Mouse (Mus musculus) intestine, postnatal 0 days (tissue): ENCODE measurements around the gene Serpina3f. TPM values are rescaled to one million over a fixed set of nuclear protein-coding genes. Genes with fewer than 3 reads are reported as not detected.
"Not testable (repeated sequence)": the region's sequence is repeated elsewhere in the genome, so short reads cannot be mapped to it uniquely, and the experiment has no call there.

ENCODE experiments used
- ATAC-seq: fragments of 200-750 bp; cut with Nextera tagmentation; 2 replicates; pipeline ENCODE4 v1.8.0; 2017; ENCODE audit warnings: mild to moderate bottlenecking, moderate TSS enrichment, moderate library complexity
- H3K27ac ChIP-seq: fragments of 300-500 bp; sonication (generic); 2 replicates; pipeline ENCODE4 v1.5.1; 2014; ENCODE audit warnings: mild to moderate bottlenecking, low read depth, low read length, moderate library complexity
- H3K27me3 ChIP-seq: fragments of 300-500 bp; sonication (generic); replicated peaks from 2 replicates; pipeline ENCODE4 v1.6.1; 2014; ENCODE audit warnings: low read length, mixed read lengths; ENCODE audit not compliant: control insufficient read depth, insufficient read depth
- H3K36me3 ChIP-seq: fragments of 300-500 bp; sonication (generic); 2 replicates; pipeline ENCODE4 v1.6.1; 2014; ENCODE audit warnings: mild to moderate bottlenecking, moderate library complexity; ENCODE audit not compliant: control insufficient read depth, insufficient read depth
- H3K4me1 ChIP-seq: fragments of 300-500 bp; sonication (generic); replicated peaks from 2 replicates; pipeline ENCODE4 v1.6.1; 2014; ENCODE audit warnings: antibody characterized with exemption, low read length, mixed read lengths; ENCODE audit not compliant: control insufficient read depth, insufficient read depth
- H3K4me2 ChIP-seq: fragments of 300-500 bp; sonication (generic); replicated peaks from 2 replicates; pipeline ENCODE4 v1.6.1; 2014; ENCODE audit warnings: low read depth, mild to moderate bottlenecking, moderate library complexity
- H3K4me3 ChIP-seq: fragments of 300-500 bp; sonication (generic); 2 replicates; pipeline ENCODE4 v1.5.1; 2014; ENCODE audit warnings: low read depth, low read length
- H3K9ac ChIP-seq: fragments of 300-500 bp; sonication (generic); 2 replicates; pipeline ENCODE4 v1.6.1; 2014; ENCODE audit warnings: mild to moderate bottlenecking, low read depth, low read length
- H3K9me3 ChIP-seq: fragments of 300-500 bp; sonication (generic); 2 replicates; pipeline ENCODE4 v1.6.1; 2016; ENCODE audit warnings: mixed run types; ENCODE audit not compliant: control insufficient read depth
- CTCF ChIP-seq: sonication (generic); IDR thresholded peaks from 2 replicates; pipeline ENCODE4 v1.5.1; 2016; ENCODE audit warnings: low read depth, mild to moderate bottlenecking, control low read depth, antibody characterized with exemption, moderate library complexity
- WGBS: fragments of 180-500 bp; shearing (Covaris S2); extraction: QIAGEN DNeasy Blood & Tissue Kit; methylation state at CpG from one replicate; pipeline ENCODE4 v1.1.7; 2014; 5-methylcytosine and 5-hydroxymethylcytosine counted together
- polyA plus RNA-seq: library from polyadenylated mRNA; unstranded; fragments of >200 nt; fragmentation: Nextera tagmentation; extraction: Ambion mirVana; gene quantifications from 2 replicates; pipeline ENCODE4 v1.2.1, GENCODE M21; 2015

Serpina3f gene
- polyA plus RNA-seq, 1 experiment from 2014 or later, result 0.59 TPM

GRCm38 (mm10) chr12:104223690-104224089 is 9.3 kb downstream of the Serpina3f start:
- H3K4me2 ChIP-seq, result no peak overlapping the region
- WGBS, result 60% methylated on average over 1 of the region's 1 CpGs
- no peak overlapping the region for H3K4me3 ChIP-seq
- H3K27me3 ChIP-seq, result no peaks in the 10 kb centered on the region
- ATAC-seq, result no peak
- H3K27ac ChIP-seq, result no peak overlapping the region
- H3K9ac ChIP-seq, result no peak overlapping the region
- H3K4me1 ChIP-seq, result no peaks in the 10 kb centered on the region
- H3K9me3 ChIP-seq, result no peaks in the 10 kb centered on the region
- TF ChIP-seq CTCF, result no peak
- no peaks in the 10 kb centered on the region for H3K36me3 ChIP-seq

DNA sequence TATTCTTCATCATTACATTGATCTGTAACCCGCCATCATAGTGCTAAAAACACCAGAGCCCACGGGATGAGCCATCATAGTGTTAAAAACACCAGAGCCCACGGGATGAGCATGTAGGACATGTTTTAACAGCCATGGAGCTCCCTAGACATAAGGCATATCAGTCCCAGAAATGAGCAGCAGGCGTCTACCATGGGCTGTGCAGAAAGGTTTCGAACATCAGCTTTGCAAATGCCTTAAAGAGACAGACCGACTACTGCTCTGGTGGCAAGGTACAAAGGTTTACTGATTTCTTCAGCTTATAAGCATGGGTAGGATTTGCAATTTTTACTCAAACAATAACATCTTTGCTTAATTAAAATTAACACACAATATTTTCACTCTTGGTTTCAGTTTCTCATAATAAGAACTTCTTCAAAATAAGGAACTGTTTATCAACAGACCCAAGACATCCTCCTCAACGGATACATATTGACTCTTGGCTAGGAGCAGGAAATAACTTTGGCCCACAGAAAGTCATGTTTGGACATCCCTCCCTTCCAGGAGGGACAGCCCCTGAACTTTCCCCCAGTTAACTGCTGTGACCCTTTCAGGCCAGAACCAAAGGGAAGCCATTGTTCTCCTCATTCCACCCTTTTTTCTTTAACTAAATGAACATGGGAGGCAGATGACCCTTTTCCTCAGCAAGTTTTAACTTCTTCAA is 10.4 kb downstream of the Serpina3f start:
- Histone ChIP-seq H3K4me1 (no peaks in the 10 kb centered on the region), H3K4me3 (no peak overlapping the region), H3K36me3 (no peaks in the 10 kb centered on the region), H3K4me2 (no peak overlapping the region), H3K9ac (no peak overlapping the region), H3K9me3 (no peaks in the 10 kb centered on the region), H3K27me3 (no peaks in the 10 kb centered on the region), H3K27ac (no peak overlapping the region)
- ATAC-seq, result no peak
- 65% methylated on average over 7 of the region's 7 CpGs for WGBS
- no peak for TF ChIP-seq CTCF

- H3K4me2 ChIP-seq, result no peak overlapping the region
- no peak overlapping the region for H3K9ac ChIP-seq
- no peak for TF ChIP-seq CTCF
- WGBS, result 69% methylated on average over 2 of the region's 2 CpGs
- no peaks in the 10 kb centered on the region for H3K27me3 ChIP-seq
- H3K36me3 ChIP-seq, result no peaks in the 10 kb centered on the region
- H3K9me3 ChIP-seq, result no peaks in the 10 kb centered on the region
- H3K4me1 ChIP-seq, result no peaks in the 10 kb centered on the region
- no peak overlapping the region for H3K27ac ChIP-seq
- no peak for ATAC-seq
- H3K4me3 ChIP-seq, result no peak overlapping the region
These were observed 16.4 kb downstream of the Serpina3f start for GRCm38 (mm10) chr12:104230762-104231161.

GRCm38 (mm10) chr12:104235915-104236314 is 21.6 kb downstream of the Serpina3f start, which contains the start of gene Serpina3g:
Gene Serpina3g (plus strand): TSS chr12:104236245.
- TF ChIP-seq CTCF, result no peak
- Histone ChIP-seq H3K36me3 (no peaks in the 10 kb centered on the region), H3K9ac (no peak within 1 kb of the TSS), H3K9me3 (no peaks in the 10 kb centered on the region), H3K27ac (no peak within 1 kb of the TSS), H3K4me3 (no peak within 1 kb of the TSS), H3K27me3 (no peaks in the 10 kb centered on the region), H3K4me2 (no peak within 1 kb of the TSS), H3K4me1 (no peaks in the 10 kb centered on the region)
- 47% methylated on average over 5 of the region's 5 CpGs for WGBS
- ATAC-seq, result no peak

DNA sequence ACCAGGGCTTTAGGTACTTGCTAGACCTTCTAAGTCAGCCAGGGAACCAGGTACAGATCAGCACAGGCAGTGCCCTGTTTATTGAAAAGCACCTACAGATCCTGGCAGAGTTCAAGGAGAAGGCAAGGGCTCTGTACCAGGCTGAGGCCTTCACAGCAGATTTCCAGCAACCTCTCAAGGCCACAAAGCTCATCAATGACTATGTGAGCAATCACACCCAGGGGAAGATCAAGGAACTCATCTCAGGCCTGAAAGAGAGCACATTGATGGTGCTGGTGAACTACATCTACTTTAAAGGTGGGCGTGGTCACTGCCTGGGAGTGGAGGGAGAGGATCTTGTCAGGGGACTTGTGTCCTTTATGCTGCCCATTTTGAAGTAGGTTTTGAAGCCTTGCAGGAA is 23.7 kb downstream of the Serpina3f start:
- H3K27me3 ChIP-seq, H3K4me3 ChIP-seq, ATAC-seq, H3K36me3 ChIP-seq, H3K27ac ChIP-seq, H3K9me3 ChIP-seq, H3K9ac ChIP-seq, H3K4me1 ChIP-seq, H3K4me2 ChIP-seq: not testable (repeated sequence)
- WGBS, result 91% methylated on average over 1 of the region's 1 CpGs

DNA sequence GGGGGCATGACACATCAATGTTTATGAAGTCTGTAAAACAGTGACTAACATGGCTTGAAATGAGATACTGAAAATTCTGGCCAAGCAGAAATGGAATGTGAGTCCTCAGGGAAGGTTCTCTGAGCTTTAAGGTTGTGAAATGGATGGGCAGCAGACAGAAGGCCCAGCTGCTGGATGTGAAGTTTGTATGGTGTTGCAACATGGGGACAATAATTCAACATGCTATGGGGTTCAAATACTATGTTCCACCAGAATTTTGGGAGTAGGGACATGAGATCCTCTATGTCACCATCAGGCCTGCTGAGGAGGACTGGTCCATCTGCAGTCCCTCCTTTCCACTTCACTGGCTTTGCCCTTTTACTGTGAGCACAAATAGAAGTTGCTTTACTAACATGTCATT is 29.0 kb downstream of the Serpina3f start:
- no peak for TF ChIP-seq CTCF
- no peak overlapping the region for H3K9ac ChIP-seq
- no peaks in the 10 kb centered on the region for H3K36me3 ChIP-seq
- no peaks in the 10 kb centered on the region for H3K9me3 ChIP-seq
- H3K27ac ChIP-seq, result no peak overlapping the region
- no peak overlapping the region for H3K4me3 ChIP-seq
- no peaks in the 10 kb centered on the region for H3K27me3 ChIP-seq
- no peaks in the 10 kb centered on the region for H3K4me1 ChIP-seq
- no peak overlapping the region for H3K4me2 ChIP-seq
- no peak for ATAC-seq

DNA sequence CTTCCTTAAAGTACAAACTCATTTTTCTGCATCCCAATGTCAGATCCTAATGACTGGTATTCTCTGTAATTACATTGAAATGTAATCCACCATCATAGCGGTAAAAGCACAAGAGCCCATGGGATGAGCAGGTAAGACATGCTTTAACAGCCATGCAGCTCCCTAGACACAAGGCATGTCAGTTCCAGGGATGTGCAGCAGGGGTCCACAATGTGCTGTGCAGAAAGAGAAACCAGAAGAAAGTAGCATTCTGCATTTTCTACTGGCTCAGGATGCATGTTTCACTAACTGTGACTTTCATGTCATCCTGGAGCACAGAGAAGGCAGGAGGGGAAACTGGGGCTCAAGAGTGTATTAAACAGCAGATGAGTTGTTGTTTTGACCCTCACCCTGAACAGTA is 30.7 kb downstream of the Serpina3f start:
- no peaks in the 10 kb centered on the region for H3K36me3 ChIP-seq
- H3K9ac ChIP-seq, result no peak overlapping the region
- H3K4me1 ChIP-seq, result no peaks in the 10 kb centered on the region
- no peak overlapping the region for H3K4me3 ChIP-seq
- TF ChIP-seq CTCF, result peak; percentile 67
- no peak overlapping the region for H3K27ac ChIP-seq
- no peak overlapping the region for H3K4me2 ChIP-seq
- 72% methylated on average over 1 of the region's 1 CpGs for WGBS
- no peak for ATAC-seq
- H3K9me3 ChIP-seq, result no peaks in the 10 kb centered on the region
- H3K27me3 ChIP-seq, result no peaks in the 10 kb centered on the region
